8 mouse cellular contexts compared by ENCODE assay signal in the genomic region with DNA sequence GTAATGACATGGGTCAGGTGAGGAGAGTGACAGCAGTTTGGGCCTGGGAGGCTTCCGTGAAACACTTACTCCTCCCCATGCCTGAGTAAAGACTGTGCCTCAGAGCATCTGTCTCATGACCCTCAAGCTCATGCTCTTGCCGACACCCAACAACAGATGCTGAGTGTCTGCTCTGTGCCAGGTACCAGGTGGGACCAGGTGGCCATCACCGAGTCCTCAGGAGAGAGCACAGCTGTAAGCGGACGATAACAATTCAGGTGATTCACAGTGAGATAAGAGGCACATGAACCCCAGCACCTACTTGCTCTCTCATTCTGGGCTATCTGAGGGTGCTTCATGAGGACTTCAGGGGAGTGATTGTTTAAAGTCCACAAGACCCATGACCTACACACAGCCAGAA. TPM values are rescaled to one million over a fixed set of nuclear protein-coding genes. Genes with fewer than 3 reads are reported as not detected.
DNase-seq lines count a peak whose midpoint lies in the region; ATAC-seq lines count a peak whose summit lies in the region.
"Not testable (repeated sequence)": the region's sequence is repeated elsewhere in the genome, so short reads cannot be mapped to it uniquely, and the experiment has no call there.

No protein-coding gene starts in this region.

- not testable (repeated sequence) for H3K27me3 ChIP-seq in limb, embryonic 13.5 days; midbrain, embryonic 12.5 days

- intact Hi-C loops in heart, postnatal 36 days (cut with DNase I) = not testable (repeated sequence)

- not testable (repeated sequence) for H3K4me1 ChIP-seq in limb, embryonic 13.5 days; midbrain, embryonic 12.5 days

- ATAC-seq in limb, embryonic 13.5 days (ENCODE audit: low FRiP score, low read depth) = peak; percentile 62
- peak; percentile 65 for ATAC-seq in midbrain, embryonic 12.5 days (ENCODE audit: low FRiP score, low read depth)

- peaks cover 17% of the 10 kb centered on the region for H3K9me3 ChIP-seq in limb, embryonic 13.5 days
- peaks cover 12% of the 10 kb centered on the region for H3K9me3 ChIP-seq in midbrain, embryonic 12.5 days

- not testable (repeated sequence) for H3K27ac ChIP-seq in limb, embryonic 13.5 days; midbrain, embryonic 12.5 days (replicated peaks)

- not testable (repeated sequence) for H3K4me3 ChIP-seq in limb, embryonic 13.5 days; midbrain, embryonic 12.5 days

- H3K9ac ChIP-seq in limb, embryonic 13.5 days; midbrain, embryonic 12.5 days (replicated peaks): not testable (repeated sequence)

- WGBS in limb, embryonic 13.5 days = 86% methylated on average over 4 of the region's 5 CpGs
- 89% methylated on average over 4 of the region's 5 CpGs for WGBS in midbrain, embryonic 12.5 days

- peak; percentile 81 for DNase-seq in cerebellum, adult 9-11 months
- DNase-seq in frontal cortex, postnatal 36 days (ENCODE audit: low spot score in 2 of 2) = peak; percentile 76
- DNase-seq in heart, postnatal 36 days = peak; percentile 75 to 81
- DNase-seq in kidney, postnatal 14 days = peak; percentile 82
- peak; percentile 61 for DNase-seq in right cerebral cortex, postnatal 4 days
- peak; percentile 88 to 98 for DNase-seq in urinary bladder, postnatal 36 days (ENCODE audit: low spot score in 2 of 2)

- H3K4me2 ChIP-seq in limb, embryonic 13.5 days (replicated peaks); midbrain, embryonic 12.5 days (replicated peaks): not testable (repeated sequence)

- H3K36me3 ChIP-seq in limb, embryonic 13.5 days; midbrain, embryonic 12.5 days: not testable (repeated sequence)

RNA-seq across cellular contexts. Expression of gene Sfi1, which starts 50.9 kb away (rescaled TPM):
- total RNA-seq in heart, postnatal 36 days (2021) = 10 to 100 TPM; 17.6 to 17.8 TPM
- polyA plus RNA-seq in limb, embryonic 13.5 days (2015; fragmentation: Nextera tagmentation; extraction: Ambion mirVana) = 16.8 and 17.3 TPM in 2 replicates
- polyA plus RNA-seq in midbrain, embryonic 12.5 days (2016; fragmentation: Nextera tagmentation; extraction: Ambion mirVana) = 16.3 and 19.9 TPM in 2 replicates

RNA-seq across cellular contexts. Expression of gene Eif4enif1, which starts 59.8 kb away (rescaled TPM):
- total RNA-seq in heart, postnatal 36 days (2021) = 10 to 100 TPM; 37.9 to 41.4 TPM
- polyA plus RNA-seq in limb, embryonic 13.5 days (2015; fragmentation: Nextera tagmentation; extraction: Ambion mirVana) = 62.1 and 68.8 TPM in 2 replicates
- polyA plus RNA-seq in midbrain, embryonic 12.5 days (2016; fragmentation: Nextera tagmentation; extraction: Ambion mirVana) = 59.6 and 60.9 TPM in 2 replicates
